Mouse (Mus musculus): ENCODE data around the gene Gm3317.
"Not testable (repeated sequence)": the region's sequence is repeated elsewhere in the genome, so short reads cannot be mapped to it uniquely, and the experiment has no call there.

Gene Gm3317

DNA sequence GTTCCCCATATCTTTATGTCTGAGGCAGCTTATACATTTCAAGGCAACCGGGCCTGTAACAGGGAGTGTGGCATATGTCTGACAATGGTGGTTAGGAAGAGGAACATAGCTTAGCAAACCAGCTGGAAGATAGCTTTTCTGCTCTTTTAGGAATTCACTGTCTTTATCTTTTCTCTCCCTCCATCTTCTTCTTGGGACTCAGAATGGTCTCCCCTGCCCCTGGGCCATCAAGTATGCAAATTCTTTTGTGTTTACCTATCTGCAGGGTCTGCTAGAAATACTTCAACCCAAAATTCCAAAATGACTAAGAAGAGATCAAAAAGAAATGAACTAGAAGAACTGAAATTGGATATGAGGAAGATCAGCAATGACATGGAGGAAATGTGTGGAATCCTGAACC lies at the start of gene Gm3317:
TSS of gene Gm3317 (plus strand) at position 301 of the 400 bp plus-strand sequence.
- DNase-seq, result not testable (repeated sequence)

DNA sequence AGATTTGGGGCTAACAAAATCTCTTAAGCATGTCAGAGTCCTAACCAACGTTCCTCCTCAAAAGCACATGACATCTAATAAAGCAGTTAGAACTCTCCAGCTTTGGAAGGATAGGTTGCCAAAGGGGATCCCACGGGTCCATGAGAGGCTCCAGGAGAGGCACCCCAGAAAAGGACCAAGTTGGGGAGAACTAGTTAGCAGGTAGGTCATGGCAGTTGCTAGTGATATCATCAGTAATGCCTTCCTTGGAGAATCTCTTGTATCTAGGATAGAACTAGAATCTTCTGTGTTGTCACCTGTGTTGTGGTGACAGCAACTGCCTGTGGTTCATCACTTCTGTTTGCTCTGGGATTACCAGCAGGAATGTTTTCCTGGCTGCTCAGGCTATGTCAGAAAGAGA lies 33.1 kb upstream of the Gm3317 start, which contains the start of gene Gm8279:
TSS of gene Gm8279 (plus strand) at position 301 of the 400 bp plus-strand sequence.
- DNase-seq, result not testable (repeated sequence)

DNA sequence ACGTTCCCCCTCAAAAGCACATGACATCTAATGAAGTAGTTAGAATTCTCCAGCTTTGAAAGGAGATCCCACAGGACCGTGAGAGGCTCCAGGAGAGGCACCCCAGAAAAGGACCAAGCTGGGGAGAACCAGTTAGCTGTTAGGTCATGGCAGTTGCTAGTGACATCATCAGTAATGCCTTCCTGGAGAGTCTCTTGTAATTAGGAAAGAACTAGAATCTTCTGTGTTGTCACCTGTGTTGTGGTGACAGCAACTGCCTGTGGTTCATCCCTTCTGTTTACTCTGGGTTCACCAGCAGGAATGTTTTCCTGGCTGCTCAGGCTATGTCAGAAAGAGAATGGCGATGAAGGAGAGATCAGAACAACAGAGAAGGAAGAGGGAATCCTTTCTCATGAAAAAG lies 21.2 kb downstream of the Gm3317 start, which contains the start of gene Gm8271:
TSS of gene Gm8271 (plus strand) at position 301 of the 400 bp plus-strand sequence.
- not testable (repeated sequence) for DNase-seq

Data from right cerebral cortex, adult 18-20 months (tissue).